Mouse (Mus musculus) lung, postnatal 0 days (tissue): Measurements from ENCODE around the gene Ttc13.

Experiments used
- CTCF ChIP-seq: IDR thresholded peaks from 2 replicates; pipeline ENCODE4 v1.5.1; 2016; ENCODE audit warnings: antibody characterized with exemption, mild to moderate bottlenecking
- EP300 ChIP-seq: IDR thresholded peaks from 2 replicates; pipeline ENCODE4 v1.6.1; 2016; ENCODE audit warnings: antibody characterized with exemption, mild to moderate bottlenecking, control low read depth

- TF ChIP-seq CTCF: peak; percentile 36
- TF ChIP-seq EP300: no peak
These were observed 58.5 kb downstream of the Ttc13 start, which contains the start of gene 2310022B05Rik for GRCm38 (mm10) chr8:124663112-124663873.
